Mouse (Mus musculus): Measurements from ENCODE around the gene Tulp4.
"Not testable (repeated sequence)": the region's sequence is repeated elsewhere in the genome, so short reads cannot be mapped to it uniquely, and the experiment has no call there.

Gene Tulp4

DNA sequence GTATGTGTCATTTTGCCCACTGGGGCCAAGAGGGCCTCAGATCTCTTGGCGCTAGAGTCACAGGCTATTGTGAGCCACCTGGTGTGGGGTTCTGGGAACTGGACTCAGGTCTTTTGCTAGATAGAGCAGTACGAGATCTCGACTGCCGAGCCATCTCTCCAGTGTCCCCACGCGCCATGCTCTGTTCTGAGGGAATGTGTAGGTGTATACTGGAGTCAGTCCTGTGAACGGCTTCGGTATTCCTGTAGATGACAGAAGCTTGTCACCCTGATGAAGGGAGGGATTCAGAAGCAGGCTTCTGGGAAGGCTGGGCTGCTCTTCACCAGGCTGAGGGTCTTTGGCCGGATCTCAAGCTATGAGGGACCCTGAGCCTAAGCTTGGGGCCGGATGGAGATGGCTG lies 173.5 kb downstream of the Tulp4 start:
- DNase-seq (ENCODE audit: low read depth) = not testable (repeated sequence)

DNA sequence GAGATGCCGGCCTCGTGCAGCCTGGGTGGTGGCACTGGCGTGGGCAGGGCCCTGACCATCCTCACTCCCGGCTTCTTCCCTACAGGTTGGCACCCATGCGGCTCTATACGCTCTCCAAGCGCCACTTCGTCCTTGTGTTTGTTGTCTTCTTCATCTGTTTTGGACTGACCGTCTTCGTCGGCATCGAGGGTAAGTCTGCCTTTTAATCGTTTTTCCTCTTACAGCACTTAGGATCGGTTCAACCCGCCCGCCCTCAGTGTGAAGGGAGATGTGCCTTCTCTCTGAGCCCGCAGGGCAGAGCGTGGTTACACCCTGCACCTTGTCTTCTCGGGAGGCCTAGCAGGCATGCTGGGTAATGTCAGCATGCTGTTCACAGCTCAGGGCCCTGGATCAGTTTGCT lies 174.3 kb downstream of the Tulp4 start:
- DNase-seq (ENCODE audit: low read depth) = not testable (repeated sequence)

DNA sequence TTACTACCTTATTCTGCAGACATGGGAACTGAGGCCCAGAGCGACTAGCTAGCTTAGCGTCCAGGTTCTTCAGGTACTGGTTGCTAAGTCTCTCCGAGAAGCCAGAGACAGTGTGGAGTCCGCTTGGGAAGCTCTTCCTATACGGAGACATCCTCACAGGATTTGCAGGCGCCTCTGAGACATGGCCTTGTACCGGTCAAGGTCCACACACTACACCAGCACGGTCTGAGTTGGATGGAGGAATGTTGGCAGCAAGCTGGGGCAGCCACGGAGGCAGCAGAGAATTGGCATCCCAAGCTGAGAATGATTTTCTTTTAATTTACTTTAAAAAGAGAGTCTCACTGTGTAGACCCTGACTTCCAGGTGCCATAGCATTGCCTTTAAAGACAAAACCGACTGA lies 176.9 kb downstream of the Tulp4 start:
- not testable (repeated sequence) for DNase-seq (ENCODE audit: low read depth)

DNA sequence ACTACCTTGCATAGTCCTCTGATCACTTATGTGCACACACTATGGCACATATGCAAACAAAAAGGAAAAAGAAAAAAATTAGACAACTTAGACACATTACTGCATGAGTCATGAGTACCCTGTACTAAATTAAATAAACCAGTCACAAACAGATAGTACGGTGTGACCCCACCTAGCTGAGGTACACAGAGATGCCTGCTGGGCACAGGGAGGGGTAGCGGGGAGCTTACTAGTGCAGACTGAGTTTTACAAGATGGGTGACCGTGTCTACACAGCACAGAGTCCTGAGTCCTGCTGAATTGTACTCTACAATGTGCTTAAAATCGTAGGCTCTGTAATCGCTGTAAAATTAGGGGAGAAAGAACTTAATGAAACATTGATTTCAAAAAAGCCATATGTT lies 179.9 kb downstream of the Tulp4 start:
- DNase-seq (ENCODE audit: low read depth) = not testable (repeated sequence)

DNA sequence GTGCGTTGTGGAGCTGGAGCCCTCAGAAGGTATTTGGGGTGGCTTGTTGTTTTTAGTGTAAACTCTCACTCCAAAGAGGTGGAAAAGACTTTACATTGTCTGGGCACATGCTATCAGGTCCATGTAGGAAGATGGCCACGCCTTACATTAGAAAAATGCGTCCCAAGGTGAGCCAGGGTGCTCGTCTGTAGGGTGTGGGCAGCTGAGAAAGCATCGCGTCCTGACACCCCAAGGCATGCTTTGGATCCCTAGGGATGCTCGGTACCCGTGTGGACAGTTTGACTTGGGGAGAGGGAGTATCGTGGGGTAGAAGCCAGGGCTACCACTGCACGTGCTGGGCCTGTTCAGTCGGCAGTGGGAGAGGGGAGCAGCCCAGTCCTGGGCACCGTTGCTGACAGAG lies 182.8 kb downstream of the Tulp4 start:
- not testable (repeated sequence) for DNase-seq (ENCODE audit: low read depth)

DNA sequence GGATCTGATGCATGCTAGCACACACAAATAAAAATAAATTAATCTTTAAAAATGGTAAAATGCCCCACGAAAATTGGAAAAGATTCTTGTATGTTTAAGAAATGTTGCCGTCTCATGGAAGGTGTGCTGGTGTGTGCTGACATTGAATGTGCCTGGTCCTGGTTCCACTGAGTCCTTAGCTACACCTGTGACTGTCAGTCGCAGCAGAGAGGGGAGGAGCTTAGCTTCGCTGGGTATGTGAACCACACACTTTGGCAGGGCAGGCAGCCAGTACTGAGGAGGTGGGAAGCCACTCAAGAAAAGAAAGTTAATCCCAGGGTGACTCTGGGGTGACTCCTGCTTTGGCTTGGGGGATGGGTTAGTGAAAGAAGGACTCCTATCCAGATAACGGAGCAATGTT lies 187.6 kb downstream of the Tulp4 start:
- DNase-seq (ENCODE audit: low read depth) = not testable (repeated sequence)

DNA sequence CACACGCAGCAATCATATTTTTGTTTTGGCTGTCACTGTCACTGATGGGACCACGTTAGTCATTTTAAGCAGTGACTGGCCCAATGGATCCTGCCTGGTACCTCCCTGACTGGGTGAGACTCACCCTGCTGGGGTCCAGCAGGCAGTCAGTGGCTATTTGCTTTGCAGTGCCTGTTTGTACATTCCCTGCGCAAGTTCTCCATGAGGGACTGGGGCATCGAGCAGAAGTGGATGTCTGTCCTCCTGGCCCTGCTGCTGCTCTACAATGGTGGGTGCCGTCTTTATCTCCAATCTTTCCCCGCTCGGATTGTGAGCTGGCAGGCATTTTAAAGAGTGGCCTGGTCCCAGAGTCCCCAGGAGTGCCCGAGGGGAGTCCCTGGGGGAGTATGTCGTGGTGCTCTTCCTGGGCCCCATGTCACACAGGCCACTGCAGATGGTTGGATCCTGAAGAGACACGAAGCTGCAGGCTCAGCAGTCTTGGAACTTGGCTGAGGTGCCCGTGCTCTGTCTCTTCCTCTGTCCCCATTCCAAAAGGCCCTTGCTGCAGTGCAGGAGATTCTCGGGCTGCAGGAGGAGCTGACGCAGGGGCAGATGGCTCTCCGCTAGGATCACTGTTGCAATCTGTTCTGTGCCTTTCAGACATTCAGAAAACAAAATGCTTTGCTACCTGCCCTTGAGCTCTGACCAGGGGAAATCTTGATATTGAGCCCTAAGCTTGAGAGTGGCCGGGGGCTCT lies 191.0 kb downstream of the Tulp4 start:
- DNase-seq (ENCODE audit: low read depth) = not testable (repeated sequence)

DNA sequence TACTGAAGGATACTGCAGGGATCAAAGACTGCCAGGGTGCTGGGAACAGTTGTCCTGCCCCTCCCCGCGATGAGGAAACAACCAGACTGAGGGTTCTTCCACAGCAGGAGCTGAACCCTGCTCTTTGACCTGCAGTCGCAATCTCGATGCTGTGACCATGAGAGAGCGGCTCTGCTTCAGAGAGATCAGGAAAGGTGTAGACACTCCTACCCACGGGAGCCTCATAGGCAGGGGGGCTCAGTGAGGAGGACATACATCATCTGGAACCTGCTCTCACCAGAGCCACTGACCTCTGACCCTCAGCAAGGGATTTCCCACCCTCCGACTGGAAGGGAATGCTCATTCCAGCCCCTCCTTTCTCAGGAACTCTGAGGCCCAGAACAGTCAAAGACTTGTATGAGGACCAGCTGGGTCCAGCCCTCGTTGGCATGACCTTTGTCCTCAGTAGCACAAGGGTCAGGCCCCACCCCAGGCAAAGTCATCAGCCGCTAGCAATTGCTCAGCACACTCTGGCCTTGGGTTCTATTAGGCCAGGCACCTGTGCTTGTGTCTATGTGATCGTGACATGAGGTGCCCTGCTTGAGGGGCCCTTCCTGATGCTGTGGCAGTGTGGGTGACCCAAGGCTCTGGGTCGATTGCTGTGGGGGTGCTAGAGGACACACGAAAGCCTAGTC lies 194.1 kb downstream of the Tulp4 start:
- DNase-seq (ENCODE audit: low read depth) = not testable (repeated sequence)
